Mouse (Mus musculus) CH12.LX (cell line): ENCODE data around the gene Slc34a2.

Experiments
- CTCF ChIP-seq, 2 experiments: IDR thresholded peaks in 1 of 2; conservative IDR thresholded peaks in 1 of 2; 2 replicates each; pipeline ENCODE4 v1.5.1; 2011 to 2012; ENCODE audit warnings: low read depth in 2 of 2, low read length in 2 of 2, improper control_type of control experiment in 1 of 2, inconsistent platforms in 1 of 2, mild to moderate bottlenecking in 1 of 2, moderate library complexity in 1 of 2
- EP300 ChIP-seq: IDR thresholded peaks from 2 replicates; pipeline ENCODE4 v1.6.1; 2011; ENCODE audit warnings: low read length, improper control_type of control experiment
- JUND ChIP-seq: conservative IDR thresholded peaks from 2 replicates; pipeline ENCODE4 v1.6.1; 2011; ENCODE audit warnings: low read depth, low read length, improper control_type of control experiment
- KAT2A ChIP-seq: IDR thresholded peaks from 2 replicates; pipeline ENCODE4 v1.6.1; 2012; ENCODE audit warnings: low read length, improper control_type of control experiment, inconsistent platforms; ENCODE audit not compliant: insufficient replicate concordance
- MAX ChIP-seq: IDR thresholded peaks from 2 replicates; pipeline ENCODE4 v1.6.1; 2011; ENCODE audit warnings: low read length, improper control_type of control experiment
- MXI1 ChIP-seq: IDR thresholded peaks from 2 replicates; pipeline ENCODE4 v1.6.1; 2011; ENCODE audit warnings: mild to moderate bottlenecking, low read depth, low read length, improper control_type of control experiment
- POLR2A ChIP-seq: IDR thresholded peaks from 2 replicates; pipeline ENCODE4 v1.6.1; 2011; ENCODE audit warnings: low read depth, mild to moderate bottlenecking, improper control_type of control experiment, low read length
- SIN3A ChIP-seq: IDR thresholded peaks from 2 replicates; pipeline ENCODE4 v1.6.1; 2012; ENCODE audit warnings: low read length, improper control_type of control experiment, inconsistent platforms
- UBTF ChIP-seq: IDR thresholded peaks from 2 replicates; pipeline ENCODE4 v1.6.1; 2012; ENCODE audit warnings: low read depth, mild to moderate bottlenecking, inconsistent platforms, low read length, improper control_type of control experiment, moderate library complexity
- USF1 ChIP-seq: IDR thresholded peaks from 2 replicates; pipeline ENCODE4 v1.6.1; 2014; ENCODE audit warnings: low read depth, mild to moderate bottlenecking, inconsistent platforms, low read length, improper control_type of control experiment
- ZC3H11A ChIP-seq: IDR thresholded peaks from 2 replicates; pipeline ENCODE4 v1.6.1; 2012; ENCODE audit warnings: low read depth, mild to moderate bottlenecking, inconsistent platforms, low read length, improper control_type of control experiment

GRCm38 (mm10) chr5:53047951-53048350, 10.1 kb downstream of the Slc34a2 start:
- no peak for TF ChIP-seq MAX
- TF ChIP-seq CTCF (conservative IDR thresholded peaks at IDR 0.05 in 1 of 2, IDR thresholded peaks at IDR 0.05 in 1 of 2; ENCODE audit: low read depth in 2 of 2, low read length in 2 of 2), result no peak
- no peak for TF ChIP-seq SIN3A
- no peak for TF ChIP-seq POLR2A
- no peak for TF ChIP-seq ZC3H11A
- TF ChIP-seq UBTF, result no peak
- 0 out of 2 replicates have a peak, but pooled peaks have one; percentile 7 for TF ChIP-seq USF1
- TF ChIP-seq EP300, result no peak
- no peak for TF ChIP-seq JUND
- no peak for TF ChIP-seq KAT2A
- no peak for TF ChIP-seq MXI1
